Mouse (Mus musculus) hindbrain, embryonic 16.5 days (tissue): Measurements from ENCODE around the gene Sim1. TPM values are rescaled to one million over a fixed set of nuclear protein-coding genes. Genes with fewer than 3 reads are reported as not detected.
A peak's percentile ranks its signal among the peaks of the same experiment; 100 is the strongest.

Source experiments
- ATAC-seq: fragments of 200-750 bp; cut with Nextera tagmentation; 2 replicates; pipeline ENCODE4 v1.8.0; 2017; ENCODE audit warnings: moderate TSS enrichment, moderate library complexity
- H3K27ac ChIP-seq: fragments of 300-500 bp; sonication (generic); 2 replicates; pipeline ENCODE4 v1.5.1; 2014; ENCODE audit warnings: low read depth, mild to moderate bottlenecking, control low read depth, low read length, moderate library complexity
- H3K27me3 ChIP-seq: fragments of 300-500 bp; sonication (generic); replicated peaks from 2 replicates; pipeline ENCODE4 v1.6.1; 2014; ENCODE audit warnings: low read length; ENCODE audit not compliant: control insufficient read depth, insufficient read depth
- H3K36me3 ChIP-seq: fragments of 300-500 bp; sonication (generic); 2 replicates; pipeline ENCODE4 v1.6.1; 2014; ENCODE audit warnings: mild to moderate bottlenecking, low read length, moderate library complexity, mixed read lengths; ENCODE audit not compliant: control insufficient read depth, insufficient read depth
- H3K4me1 ChIP-seq: fragments of 300-500 bp; sonication (generic); 2 replicates; pipeline ENCODE4 v1.6.1; 2014; ENCODE audit warnings: low read depth, low read length; ENCODE audit not compliant: control insufficient read depth, insufficient read depth
- H3K4me2 ChIP-seq: fragments of 300-500 bp; sonication (generic); 2 replicates; pipeline ENCODE4 v1.6.1; 2014; ENCODE audit warnings: mild to moderate bottlenecking, low read length, control low read depth, moderate library complexity
- H3K4me3 ChIP-seq: fragments of 300-500 bp; sonication (generic); 2 replicates; pipeline ENCODE4 v1.5.1; 2014; ENCODE audit warnings: mild to moderate bottlenecking, low read length, control low read depth, moderate library complexity
- H3K9ac ChIP-seq: fragments of 300-500 bp; sonication (generic); 2 replicates; pipeline ENCODE4 v1.6.1; 2014; ENCODE audit warnings: low read depth, mild to moderate bottlenecking, control low read depth, low read length, moderate library complexity
- H3K9me3 ChIP-seq: fragments of 300-500 bp; sonication (generic); 2 replicates; pipeline ENCODE4 v1.6.1; 2014; ENCODE audit warnings: mild to moderate bottlenecking, low read length, moderate library complexity; ENCODE audit not compliant: control insufficient read depth
- WGBS: fragments of 180-500 bp; shearing (Covaris S2); extraction: QIAGEN DNeasy Blood & Tissue Kit; methylation state at CpG from one replicate; pipeline ENCODE4 v1.1.7; 2014; 5-methylcytosine and 5-hydroxymethylcytosine counted together
- polyA plus RNA-seq: library from polyadenylated mRNA; unstranded; fragments of >200 nt; fragmentation: Nextera tagmentation; extraction: Ambion mirVana; gene quantifications from 2 replicates; pipeline ENCODE4 v1.2.1, GENCODE M21; 2015

The Sim1 gene
- polyA plus RNA-seq, 1 experiment from 2014 or later, result 0.05 TPM

DNA sequence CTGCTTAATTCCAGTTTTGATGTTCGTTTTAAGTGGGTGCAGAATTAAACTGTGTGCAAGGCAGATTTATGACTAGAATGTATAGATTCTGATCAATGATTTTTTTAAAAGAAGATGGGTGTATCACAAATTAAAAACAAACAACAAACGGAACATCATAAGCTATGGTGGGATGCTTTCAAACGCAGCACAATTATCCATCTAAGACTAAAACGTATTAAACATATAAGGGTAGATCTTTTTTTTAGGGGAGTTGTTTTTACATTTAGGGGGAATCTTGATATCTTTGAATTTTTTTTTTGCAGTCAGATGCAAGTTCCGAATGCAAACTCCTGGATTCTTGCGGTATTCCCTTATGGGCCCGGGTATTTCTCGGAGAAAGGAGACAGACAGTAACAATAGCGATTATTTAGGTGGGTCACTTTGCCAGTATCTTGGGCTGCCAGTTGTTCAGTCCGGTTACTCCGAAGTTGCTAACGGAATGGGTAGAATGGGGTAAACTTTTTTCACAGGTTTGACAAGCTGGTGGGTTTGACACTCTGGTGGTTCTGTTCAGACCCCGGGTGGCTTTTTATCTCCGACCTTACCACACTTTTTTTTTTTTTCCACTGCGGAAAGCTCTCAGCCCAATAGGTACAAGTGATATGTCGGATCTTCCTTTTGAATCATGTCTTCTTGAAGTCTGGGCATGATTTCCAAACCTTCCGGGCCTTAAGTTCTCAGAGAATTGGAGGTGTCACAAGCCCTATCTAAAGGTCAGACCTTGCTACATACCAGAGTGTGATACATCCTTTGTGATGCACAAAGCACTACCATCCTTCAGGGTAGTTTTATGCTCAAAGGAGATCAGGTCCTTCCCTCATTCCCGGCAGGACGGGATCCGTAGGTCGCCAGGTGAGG lies 5.5 kb downstream of the Sim1 start:
- WGBS, result 2% methylated on average over 21 of the region's 21 CpGs
- H3K27ac ChIP-seq, result no peak overlapping the region
- ATAC-seq, result no peak; the same call in 1 of the 2 replicates
- peaks cover under 1% of the 10 kb centered on the region for H3K4me1 ChIP-seq
- H3K9me3 ChIP-seq, result no peaks in the 10 kb centered on the region; the same call in 1 of the 2 replicates
- no peak overlapping the region for H3K4me3 ChIP-seq
- peaks cover 46% of the 10 kb centered on the region for H3K27me3 ChIP-seq
- H3K4me2 ChIP-seq, result no peak overlapping the region
- no peak overlapping the region for H3K9ac ChIP-seq
- H3K36me3 ChIP-seq, result no peaks in the 10 kb centered on the region

GRCm38 (mm10) chr10:50900746-50901600 lies 6.4 kb downstream of the Sim1 start:
- no peaks in the 10 kb centered on the region for H3K36me3 ChIP-seq
- H3K9ac ChIP-seq, result no peak overlapping the region
- no peak overlapping the region for H3K4me3 ChIP-seq
- no peak overlapping the region for H3K27ac ChIP-seq
- H3K4me1 ChIP-seq, result no peaks in the 10 kb centered on the region
- under 1% methylated on average over 42 of the region's 42 CpGs for WGBS
- H3K27me3 ChIP-seq, result peaks cover 46% of the 10 kb centered on the region
- H3K9me3 ChIP-seq, result no peaks in the 10 kb centered on the region; the same call in 1 of the 2 replicates
- no peak overlapping the region for H3K4me2 ChIP-seq
- ATAC-seq, result peak; percentile 23; the same call in 1 of the 2 replicates

DNA sequence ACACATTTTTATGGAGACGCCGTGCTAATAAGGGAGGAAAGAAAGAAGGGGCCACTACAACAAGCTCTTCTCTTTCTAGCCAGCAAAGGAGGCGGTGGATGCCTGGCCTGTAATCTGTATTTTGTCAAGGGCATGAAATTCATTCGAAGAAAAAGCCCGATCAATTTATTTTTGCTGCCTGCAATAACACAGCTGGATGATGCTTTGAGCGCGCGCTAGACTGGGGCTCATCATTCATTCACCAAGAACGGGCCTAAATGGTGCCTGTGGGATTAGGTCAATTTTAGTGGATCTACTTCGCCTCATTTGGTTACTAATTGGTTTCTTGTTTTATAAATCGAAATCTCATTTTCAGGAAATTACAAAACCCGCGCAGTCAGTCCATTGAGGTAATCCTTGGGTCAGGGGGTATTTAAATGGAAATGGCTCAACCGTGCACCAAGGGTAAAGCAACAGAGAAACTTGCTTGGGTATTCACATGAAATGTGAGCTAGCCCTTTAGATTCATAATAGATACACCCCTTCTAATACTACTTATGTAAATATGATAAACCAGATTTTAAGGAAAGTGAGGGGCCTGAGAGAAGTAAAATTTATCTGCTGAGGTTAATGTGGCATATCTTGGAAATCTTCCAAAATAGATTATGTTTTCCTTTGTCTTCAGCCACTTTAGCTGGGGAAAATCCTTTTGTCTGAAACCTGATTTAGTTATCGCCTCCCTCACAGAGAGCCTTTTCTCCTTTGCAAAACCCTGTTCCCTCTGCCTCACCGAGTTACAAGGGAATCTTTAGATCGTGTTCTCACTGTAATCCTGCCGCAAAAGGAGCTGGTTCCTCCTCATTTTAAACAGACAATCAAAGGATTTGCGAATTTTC lies 7.3 kb downstream of the Sim1 start:
- peaks cover 55% of the 10 kb centered on the region for H3K27me3 ChIP-seq
- H3K36me3 ChIP-seq, result no peaks in the 10 kb centered on the region
- no peak overlapping the region for H3K4me2 ChIP-seq
- H3K4me1 ChIP-seq, result no peaks in the 10 kb centered on the region
- no peak for ATAC-seq
- H3K27ac ChIP-seq, result no peak overlapping the region
- no peak overlapping the region for H3K4me3 ChIP-seq
- no peak overlapping the region for H3K9ac ChIP-seq
- no peaks in the 10 kb centered on the region; the same call in 1 of the 2 replicates for H3K9me3 ChIP-seq
- under 1% methylated on average over 19 of the region's 19 CpGs for WGBS

DNA sequence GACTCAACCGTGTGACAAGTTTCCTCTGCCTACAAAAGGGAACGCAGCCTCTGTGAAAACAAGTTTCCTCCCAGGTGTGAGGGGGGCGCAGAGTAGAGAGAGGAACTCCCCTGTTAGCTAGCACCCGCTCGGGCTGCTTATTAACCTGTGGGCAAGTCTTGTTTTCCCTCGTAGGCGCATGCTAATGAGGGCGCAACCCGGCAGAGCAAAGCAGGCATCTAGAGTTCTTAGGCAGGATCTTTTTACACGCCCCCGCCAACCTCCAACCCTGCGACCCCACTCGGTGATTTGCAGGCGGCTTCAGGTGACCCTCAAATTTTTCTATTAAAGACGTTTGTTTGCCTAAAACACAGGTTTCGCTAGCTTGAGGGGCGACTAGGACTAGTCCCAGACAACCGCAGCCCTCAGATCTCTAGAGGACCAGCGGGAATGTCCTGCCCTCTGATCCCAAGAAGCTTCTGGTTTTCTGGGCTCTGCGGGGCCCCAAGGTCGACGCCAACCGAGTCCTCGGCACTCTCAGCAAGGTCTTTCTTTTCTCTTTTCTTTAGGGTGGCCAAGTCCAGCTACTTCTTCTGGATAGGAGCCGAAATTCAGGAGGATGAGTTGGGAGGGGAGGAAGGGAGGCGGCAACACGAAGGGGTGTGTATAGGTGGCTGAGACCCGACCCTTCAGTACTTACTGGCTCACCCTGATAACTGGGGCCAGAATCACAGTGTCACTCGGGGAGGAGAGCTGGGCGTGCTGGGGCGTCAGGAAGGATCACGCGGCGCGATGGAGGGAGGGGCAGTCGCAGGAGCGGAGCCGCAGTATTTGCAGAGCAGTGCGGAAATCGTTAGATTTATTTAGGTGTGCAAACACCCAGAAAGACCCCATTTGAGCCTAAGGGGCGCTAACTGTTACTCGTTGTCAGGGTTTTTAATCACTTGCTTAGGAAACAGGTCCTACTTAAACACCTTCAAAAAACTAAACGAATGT lies 8.5 kb downstream of the Sim1 start:
- H3K9me3 ChIP-seq, result no peaks in the 10 kb centered on the region; the same call in 1 of the 2 replicates
- no peak overlapping the region for H3K4me2 ChIP-seq
- H3K27ac ChIP-seq, result no peak overlapping the region
- H3K27me3 ChIP-seq, result peaks cover 58% of the 10 kb centered on the region
- WGBS, result under 1% methylated on average over 43 of the region's 43 CpGs
- no peak overlapping the region for H3K9ac ChIP-seq
- H3K36me3 ChIP-seq, result no peaks in the 10 kb centered on the region
- H3K4me1 ChIP-seq, result no peaks in the 10 kb centered on the region
- H3K4me3 ChIP-seq, result no peak overlapping the region
- ATAC-seq, result no peak

DNA sequence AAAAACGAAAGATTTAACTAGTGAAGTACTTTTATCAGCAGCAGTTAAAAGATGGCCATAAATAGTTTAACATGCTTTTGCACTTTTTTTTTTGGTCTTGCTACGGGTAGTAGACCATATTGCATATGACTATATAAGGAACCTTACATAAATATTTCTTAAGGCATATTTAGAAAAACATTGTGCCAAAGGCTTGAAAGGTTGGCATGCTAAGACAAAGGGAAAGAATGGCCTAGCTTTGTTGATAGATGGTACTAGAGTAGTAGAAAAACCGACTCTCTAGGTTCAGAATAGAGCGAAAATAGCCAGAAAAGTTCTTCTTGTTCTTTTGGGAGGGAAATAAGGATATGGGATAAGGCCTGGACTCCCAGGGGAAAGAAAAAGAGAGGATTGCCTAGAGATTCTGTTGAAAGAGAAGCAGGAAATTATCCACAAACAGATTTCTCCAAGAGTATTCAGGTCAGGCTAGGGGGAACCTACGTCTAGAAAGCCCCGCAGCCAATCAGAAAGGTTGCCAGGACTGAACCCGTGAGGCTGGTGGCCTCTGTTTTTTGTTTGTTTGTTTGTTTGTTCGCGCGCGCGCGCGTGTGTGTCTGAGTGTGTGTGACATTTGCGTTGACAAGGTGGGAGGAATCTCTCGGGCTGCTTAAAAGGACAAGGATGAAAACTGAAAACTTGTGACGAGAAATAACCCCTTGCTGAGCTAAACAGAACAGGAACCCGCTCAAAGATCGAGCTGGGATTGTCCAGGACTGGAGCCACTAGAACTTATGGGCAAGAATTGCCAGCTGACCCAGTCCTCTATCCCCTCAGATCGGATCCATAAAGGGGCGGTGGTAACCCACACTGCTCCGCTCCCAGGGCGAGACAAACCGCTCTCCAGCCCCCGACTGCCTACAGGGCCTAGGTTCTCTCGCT lies 9.6 kb downstream of the Sim1 start:
- WGBS, result 3% methylated on average over 26 of the region's 26 CpGs
- no peak overlapping the region for H3K4me2 ChIP-seq
- peaks cover 61% of the 10 kb centered on the region for H3K27me3 ChIP-seq
- no peaks in the 10 kb centered on the region; the same call in 1 of the 2 replicates for H3K9me3 ChIP-seq
- H3K4me1 ChIP-seq, result no peaks in the 10 kb centered on the region
- ATAC-seq, result no peak
- no peak overlapping the region for H3K9ac ChIP-seq
- H3K36me3 ChIP-seq, result no peaks in the 10 kb centered on the region
- no peak overlapping the region for H3K27ac ChIP-seq
- no peak overlapping the region for H3K4me3 ChIP-seq

- 0 out of 2 replicates have a peak, but pooled peaks have one; percentile 15 for ATAC-seq
- Histone ChIP-seq H3K27ac (no peak overlapping the region), H3K27me3 (peaks cover 71% of the 10 kb centered on the region), H3K9ac (no peak overlapping the region), H3K36me3 (no peaks in the 10 kb centered on the region), H3K4me3 (no peak overlapping the region), H3K4me2 (no peak overlapping the region), H3K9me3 (no peaks in the 10 kb centered on the region; the same call in 1 of the 2 replicates), H3K4me1 (no peaks in the 10 kb centered on the region)
- WGBS, result 4% methylated on average over 28 of the region's 29 CpGs
These were observed 10.5 kb downstream of the Sim1 start for GRCm38 (mm10) chr10:50904764-50905701.
